8 mouse cellular contexts compared by ENCODE assay signal in the genomic region with DNA sequence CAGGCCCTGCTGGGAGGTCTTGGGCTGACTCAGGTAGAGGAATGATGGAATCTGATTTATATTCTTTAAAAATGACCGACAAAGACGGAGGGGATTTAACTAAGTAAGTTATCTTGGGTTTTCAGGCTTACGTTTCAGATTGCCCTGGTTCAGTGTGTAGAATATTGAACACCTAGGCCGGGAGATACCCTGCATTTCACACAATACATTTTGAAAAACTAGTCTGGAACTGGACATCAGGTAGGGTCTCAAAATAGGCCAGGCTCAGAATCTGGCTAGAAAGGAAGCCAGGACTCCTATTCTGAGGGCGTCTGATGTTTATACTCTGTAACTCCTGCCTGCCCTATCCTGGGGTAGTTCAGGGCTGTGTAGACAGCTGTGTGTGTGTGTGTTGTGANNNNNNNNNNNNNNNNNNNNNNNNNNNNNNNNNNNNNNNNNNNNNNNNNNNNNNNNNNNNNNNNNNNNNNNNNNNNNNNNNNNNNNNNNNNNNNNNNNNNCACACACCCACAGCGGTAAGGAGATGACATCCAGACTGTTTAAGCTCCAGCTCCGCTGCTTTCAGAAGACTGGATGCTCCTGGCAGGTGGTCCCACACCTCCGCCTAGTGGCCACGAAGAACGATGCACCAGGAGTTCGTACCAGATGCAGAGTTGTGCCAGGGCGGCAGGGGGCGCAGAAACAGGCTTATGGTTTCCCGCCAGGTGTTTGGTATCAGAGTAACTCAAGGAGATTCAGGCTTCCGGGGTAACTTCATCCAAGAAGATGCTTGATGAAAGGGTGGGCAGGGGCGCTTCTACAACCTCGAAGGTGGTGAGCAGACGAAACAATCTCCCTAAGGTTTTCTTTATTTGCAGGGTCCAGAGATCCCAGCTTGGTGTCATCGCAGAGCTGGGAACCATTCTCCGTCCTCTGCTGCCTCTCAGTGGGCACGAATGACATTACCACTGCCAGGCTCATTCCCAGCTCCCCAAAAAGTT. TPM values are rescaled to one million over a fixed set of nuclear protein-coding genes. Genes with fewer than 3 reads are reported as not detected.
DNase-seq lines count a peak whose midpoint lies in the region; ATAC-seq lines count a peak whose summit lies in the region.

No protein-coding gene starts in this region.

- peak; percentile 77 for ATAC-seq in hindbrain, embryonic 14.5 days (ENCODE audit: low FRiP score)

- H3K27ac ChIP-seq in hindbrain, embryonic 14.5 days: no peak overlapping the region

- 14% methylated on average over 20 of the region's 21 CpGs for WGBS in hindbrain, embryonic 14.5 days

- H3K27me3 ChIP-seq in hindbrain, embryonic 14.5 days (ENCODE audit: control insufficient read depth, insufficient read depth, low read length): peaks cover 47% of the 10 kb centered on the region

- peak; percentile 91 for DNase-seq in R1 (ENCODE audit: low read depth, low spot score)
- DNase-seq in cerebellum, postnatal 36 days: peak; percentile 77 to 79
- DNase-seq in frontal cortex, postnatal 36 days (ENCODE audit: low spot score in 2 of 2): peak; percentile 81 to 93
- peak; percentile 94 for DNase-seq in hindbrain, embryonic 14.5 days (ENCODE audit: low spot score)
- peak; percentile 84 to 85 for DNase-seq in layer of hippocampus, postnatal 36 days
- DNase-seq in lung, postnatal 25 days (ENCODE audit: low spot score): peak; percentile 86
- DNase-seq in retina, embryonic 14.5 days (ENCODE audit: low spot score): peak; percentile 95
- peak; percentile 85 to 87 for DNase-seq in thymus, postnatal 36 days

- peaks cover 16% of the 10 kb centered on the region for H3K4me1 ChIP-seq in hindbrain, embryonic 14.5 days (replicated peaks; ENCODE audit: control insufficient read depth, insufficient read depth, low read length)

- peak overlapping the region; percentile 40 for H3K4me2 ChIP-seq in hindbrain, embryonic 14.5 days (replicated peaks)

- no peaks in the 10 kb centered on the region for H3K9me3 ChIP-seq in hindbrain, embryonic 14.5 days (ENCODE audit: control insufficient read depth, low read length)

- 0 out of 2 replicates have a peak overlapping the region, but pooled peaks have one; percentile 11 for H3K4me3 ChIP-seq in hindbrain, embryonic 14.5 days (replicated peaks; ENCODE audit: low read length)

- no peak overlapping the region for H3K9ac ChIP-seq in hindbrain, embryonic 14.5 days

- H3K36me3 ChIP-seq in hindbrain, embryonic 14.5 days (replicated peaks; ENCODE audit: control insufficient read depth, insufficient read depth): no peaks in the 10 kb centered on the region

RNA-seq across cellular contexts. Expression of a gene that starts 11.6 kb away (rescaled TPM):
- 0.18 TPM in 1 of 2 replicates, not detected in the other for polyA plus RNA-seq in hindbrain, embryonic 14.5 days (2014; fragmentation: Nextera tagmentation; extraction: Ambion mirVana)
- total RNA-seq in layer of hippocampus, postnatal 36 days (2021): not detected

RNA-seq across cellular contexts. Expression of a gene that starts 45.3 kb away (rescaled TPM):
- polyA plus RNA-seq in hindbrain, embryonic 14.5 days (2014; fragmentation: Nextera tagmentation; extraction: Ambion mirVana): not detected in 2 replicates
- total RNA-seq in layer of hippocampus, postnatal 36 days (2021): not detected
